Mouse (Mus musculus) heart, postnatal 0 days (tissue): ENCODE results near the gene Ifnlr1.

ENCODE experiments used
- CTCF ChIP-seq: IDR thresholded peaks from 2 replicates; pipeline ENCODE4 v1.5.1; 2016; ENCODE audit warnings: antibody characterized with exemption, control low read depth, low read depth
- EP300 ChIP-seq: IDR thresholded peaks from 2 replicates; pipeline ENCODE4 v1.6.1; 2016; ENCODE audit warnings: antibody characterized with exemption, low read depth

- TF ChIP-seq CTCF (no peak), EP300 (no peak)
These were observed 27.2 kb upstream of the Ifnlr1 start for GRCm38 (mm10) chr4:135658899-135659298.
